Mouse (Mus musculus) brain, embryonic 14.5 days (tissue): ENCODE results near the gene Rabl2.

ENCODE experiments used
- CTCF ChIP-seq: fragments of 200-500 bp; IDR thresholded peaks from 2 replicates; pipeline ENCODE4 v1.5.1; 2012; ENCODE audit warnings: inconsistent platforms, mild to moderate bottlenecking, moderate library complexity, borderline replicate concordance; ENCODE audit not compliant: insufficient read depth, insufficient read length; ENCODE audit errors: extremely low read depth
- POLR2A ChIP-seq: fragments of 200-500 bp; IDR thresholded peaks from 2 replicates; pipeline ENCODE4 v1.6.1; 2012; ENCODE audit warnings: mild to moderate bottlenecking, inconsistent platforms, borderline replicate concordance; ENCODE audit not compliant: poor library complexity, insufficient read depth, insufficient read length, severe bottlenecking; ENCODE audit errors: extremely low read depth

DNA sequence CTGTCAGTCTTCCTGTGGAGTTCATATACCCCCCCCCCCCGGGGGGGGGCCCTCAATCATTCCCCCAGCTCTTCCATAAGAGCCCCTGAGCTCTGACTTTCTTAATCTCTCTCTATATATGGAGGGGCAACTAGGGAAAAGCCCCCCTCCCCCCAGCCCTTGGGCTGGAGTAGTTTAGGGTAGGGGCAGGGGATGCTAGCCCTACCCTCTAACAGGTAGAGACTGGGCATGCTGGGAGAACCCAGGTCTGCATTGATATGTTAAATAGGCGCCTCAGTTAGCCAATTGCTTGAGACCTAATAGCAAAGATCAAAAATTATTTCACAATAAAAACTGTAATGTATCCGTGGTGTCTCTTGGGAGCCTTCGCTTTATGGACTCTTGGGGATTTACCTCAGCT is 825 bp upstream of the Rabl2 start:
- TF ChIP-seq CTCF = no peak
- TF ChIP-seq POLR2A = no peak
